Mouse (Mus musculus) neural tube, embryonic 12.5 days (tissue): ENCODE results near the gene Pdpr. TPM values are rescaled to one million over a fixed set of nuclear protein-coding genes. Genes with fewer than 3 reads are reported as not detected.
"Not testable (repeated sequence)": the region's sequence is repeated elsewhere in the genome, so short reads cannot be mapped to it uniquely, and the experiment has no call there.

ENCODE experiments used
- ATAC-seq: fragments of 200-750 bp; cut with Nextera tagmentation; 2 replicates; pipeline ENCODE4 v1.8.0; 2017; ENCODE audit warnings: low read depth, mild to moderate bottlenecking, moderate TSS enrichment, moderate library complexity; ENCODE audit not compliant: low FRiP score
- H3K27ac ChIP-seq: fragments of 300-500 bp; sonication (generic); 2 replicates; pipeline ENCODE4 v1.5.1; 2016
- H3K27me3 ChIP-seq: fragments of 300-500 bp; sonication (generic); replicated peaks from 2 replicates; pipeline ENCODE4 v1.6.1; 2016; ENCODE audit warnings: mild to moderate bottlenecking
- H3K36me3 ChIP-seq: fragments of 300-500 bp; sonication (generic); 2 replicates; pipeline ENCODE4 v1.6.1; 2016; ENCODE audit warnings: mild to moderate bottlenecking
- H3K4me1 ChIP-seq: fragments of 300-500 bp; sonication (generic); 2 replicates; pipeline ENCODE4 v1.6.1; 2016
- H3K4me2 ChIP-seq: fragments of 300-500 bp; sonication (generic); replicated peaks from 2 replicates; pipeline ENCODE4 v1.6.1; 2016; ENCODE audit warnings: mild to moderate bottlenecking
- H3K4me3 ChIP-seq: fragments of 300-500 bp; sonication (generic); 2 replicates; pipeline ENCODE4 v1.5.1; 2016
- H3K9ac ChIP-seq: fragments of 300-500 bp; sonication (generic); 2 replicates; pipeline ENCODE4 v1.6.1; 2016; ENCODE audit warnings: mild to moderate bottlenecking
- H3K9me3 ChIP-seq: fragments of 300-500 bp; sonication (generic); 2 replicates; pipeline ENCODE4 v1.6.1; 2016; ENCODE audit warnings: mild to moderate bottlenecking
- WGBS: fragments of 180-500 bp; shearing (Covaris S2); methylation state at CpG from one replicate; pipeline ENCODE4 v1.1.7; 2016; 5-methylcytosine and 5-hydroxymethylcytosine counted together
- polyA plus RNA-seq: library from polyadenylated mRNA; unstranded; fragments of >200 nt; fragmentation: Nextera tagmentation; extraction: Ambion mirVana; gene quantifications from 2 replicates; pipeline ENCODE4 v1.2.1, GENCODE M21; 2016

Pdpr gene
- polyA plus RNA-seq, 1 experiment from 2014 or later = 11.9 TPM

GRCm38 (mm10) chr8:111094719-111095302, 381 bp downstream of the Pdpr start:
- H3K27me3 ChIP-seq, H3K4me1 ChIP-seq, H3K27ac ChIP-seq, H3K9me3 ChIP-seq, H3K36me3 ChIP-seq: not testable (repeated sequence)
- Histone ChIP-seq H3K9ac (peak overlapping the region; percentile 70), H3K4me2 (peak overlapping the region; percentile 83), H3K4me3 (peak overlapping the region; percentile 63)
- WGBS = under 1% methylated on average over 52 of the region's 69 CpGs
- peak; percentile 93 for ATAC-seq

GRCm38 (mm10) chr8:111114891-111115290, 20.5 kb downstream of the Pdpr start:
- no peaks in the 10 kb centered on the region for H3K4me1 ChIP-seq
- H3K4me2 ChIP-seq = no peak overlapping the region
- H3K9me3 ChIP-seq = no peaks in the 10 kb centered on the region
- H3K27me3 ChIP-seq = no peaks in the 10 kb centered on the region
- WGBS = 94% methylated on average over 5 of the region's 5 CpGs
- no peak overlapping the region for H3K4me3 ChIP-seq
- H3K9ac ChIP-seq = no peak overlapping the region
- H3K36me3 ChIP-seq = peaks cover 59% of the 10 kb centered on the region
- H3K27ac ChIP-seq = no peak overlapping the region
- ATAC-seq = no peak

DNA sequence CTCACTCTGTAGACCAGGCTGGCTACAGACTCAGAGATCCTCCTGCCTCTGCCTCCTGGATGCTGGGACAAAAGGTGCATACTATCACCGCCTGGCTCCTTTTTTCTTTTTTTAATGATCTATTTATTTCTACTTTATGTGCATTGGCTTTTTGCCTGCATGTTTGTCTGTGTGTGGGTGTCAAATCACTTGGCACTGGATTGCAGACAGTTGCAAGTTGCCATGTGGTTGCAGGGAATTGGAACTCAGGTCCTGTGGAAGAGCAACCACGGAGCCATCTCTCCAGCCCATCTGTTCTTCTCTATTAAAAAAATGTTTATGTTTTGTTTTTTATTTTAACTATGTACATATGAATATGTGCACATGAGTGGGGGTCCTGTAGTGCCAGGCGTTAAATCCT, 25.1 kb downstream of the Pdpr start:
- peaks cover 82% of the 10 kb centered on the region for H3K36me3 ChIP-seq

GRCm38 (mm10) chr8:111130756-111131155, 36.3 kb downstream of the Pdpr start:
- no peak overlapping the region for H3K9ac ChIP-seq
- H3K4me3 ChIP-seq = no peak overlapping the region
- peaks cover 59% of the 10 kb centered on the region for H3K36me3 ChIP-seq
- ATAC-seq = no peak
- H3K27ac ChIP-seq = no peak overlapping the region
- H3K27me3 ChIP-seq = no peaks in the 10 kb centered on the region
- H3K9me3 ChIP-seq = no peaks in the 10 kb centered on the region
- WGBS = 90% methylated on average over 2 of the region's 2 CpGs
- H3K4me2 ChIP-seq = no peak overlapping the region
- no peaks in the 10 kb centered on the region for H3K4me1 ChIP-seq

More for the DNA sequence above, 25.1 kb downstream of the Pdpr start:
- ATAC-seq = no peak
- Histone ChIP-seq H3K4me3 (no peak overlapping the region), H3K27ac (no peak overlapping the region), H3K27me3 (no peaks in the 10 kb centered on the region), H3K4me1 (no peaks in the 10 kb centered on the region), H3K9me3 (no peaks in the 10 kb centered on the region), H3K4me2 (no peak overlapping the region), H3K9ac (no peak overlapping the region)
- WGBS = 96% methylated on average over 3 of the region's 3 CpGs

- no peak overlapping the region for H3K27ac ChIP-seq
- H3K36me3 ChIP-seq = peaks cover 10% of the 10 kb centered on the region
- H3K4me2 ChIP-seq = no peak overlapping the region
- no peak overlapping the region for H3K9ac ChIP-seq
- peaks cover 10% of the 10 kb centered on the region; the same call in 1 of the 2 replicates for H3K4me1 ChIP-seq
- ATAC-seq = no peak
- H3K4me3 ChIP-seq = no peak overlapping the region
- no peaks in the 10 kb centered on the region for H3K27me3 ChIP-seq
- H3K9me3 ChIP-seq = no peaks in the 10 kb centered on the region
Observed at GRCm38 (mm10) chr8:111142521-111142920, 48.1 kb downstream of the Pdpr start.

DNA sequence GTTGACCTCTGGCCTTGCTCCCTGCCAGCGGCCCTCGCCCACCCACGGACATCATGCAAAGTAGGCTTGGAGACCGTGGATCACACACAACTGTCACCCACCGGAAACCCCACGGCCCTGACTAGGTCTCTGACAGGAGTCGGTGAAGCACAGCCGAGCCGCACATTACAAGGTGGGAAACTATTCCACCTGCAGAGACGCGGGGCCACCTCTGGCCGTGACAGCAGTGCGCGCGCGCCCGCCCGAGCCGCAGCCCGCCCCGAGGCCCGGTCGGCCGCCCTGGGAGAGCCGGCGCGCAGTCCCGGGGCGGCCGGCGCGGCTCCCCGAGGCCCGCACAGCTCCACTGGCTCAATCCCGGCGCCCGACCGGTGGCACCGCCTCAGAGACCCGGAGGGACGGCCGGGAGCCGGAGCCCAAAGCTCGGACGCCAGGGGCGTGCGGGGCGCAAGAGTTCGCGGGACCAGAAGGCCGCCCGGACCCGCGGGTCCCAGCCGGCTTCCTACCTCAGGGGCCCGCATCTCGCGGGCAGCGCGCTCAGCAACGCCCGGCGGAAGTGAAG, 50.5 kb downstream of the Pdpr start:
- Histone ChIP-seq H3K4me3 (peak overlapping the region; percentile 65), H3K9ac (peak overlapping the region; percentile 65), H3K4me1 (peaks cover 10% of the 10 kb centered on the region; the same call in 1 of the 2 replicates), H3K4me2 (peak overlapping the region; percentile 85)
- under 1% methylated on average over 63 of the region's 63 CpGs for WGBS
- not testable (repeated sequence) for H3K27me3 ChIP-seq, H3K27ac ChIP-seq, H3K9me3 ChIP-seq, H3K36me3 ChIP-seq
- ATAC-seq = peak; percentile 81

DNA sequence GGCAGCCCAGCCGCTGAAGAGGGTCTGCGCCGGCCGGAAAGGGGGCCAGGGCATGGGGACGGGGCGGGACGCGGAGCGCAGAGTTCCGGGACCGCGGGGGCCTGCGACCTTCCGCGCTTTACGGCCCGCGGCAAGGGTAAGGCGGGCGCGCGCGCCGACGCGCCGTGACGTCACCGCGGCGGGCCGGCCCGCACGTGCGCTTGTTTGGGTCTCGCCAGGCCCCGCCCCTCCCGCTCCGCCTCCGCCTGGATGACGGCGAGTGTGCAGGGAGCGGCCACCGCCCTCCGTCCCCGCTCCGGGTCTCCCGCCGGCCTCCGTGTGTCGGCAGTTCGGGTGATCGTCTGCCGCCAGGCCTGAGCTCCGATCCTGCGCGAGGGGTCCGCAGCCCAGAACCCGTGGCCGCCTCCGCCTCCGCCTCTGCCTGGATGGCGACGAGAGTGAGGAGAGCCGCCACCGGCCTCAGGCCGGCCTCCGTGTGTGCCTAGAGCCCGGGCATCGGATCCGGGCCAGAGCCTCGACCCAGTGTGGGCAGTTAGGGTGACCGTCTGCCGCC, 51.1 kb downstream of the Pdpr start:
- Histone ChIP-seq H3K4me2 (peak overlapping the region; percentile 85), H3K4me1 (peaks cover 10% of the 10 kb centered on the region; the same call in 1 of the 2 replicates), H3K4me3 (peak overlapping the region; percentile 65), H3K9ac (peak overlapping the region; percentile 65)
- under 1% methylated on average over 72 of the region's 74 CpGs for whole genome bisulfite sequencing
- H3K9me3 ChIP-seq, H3K27ac ChIP-seq, H3K27me3 ChIP-seq, H3K36me3 ChIP-seq: not testable (repeated sequence)
- ATAC-seq = peak; percentile 93

- no peak overlapping the region for H3K4me3 ChIP-seq
- no peaks in the 10 kb centered on the region for H3K9me3 ChIP-seq
- H3K4me2 ChIP-seq = no peak overlapping the region
- no peak overlapping the region for H3K9ac ChIP-seq
- no peak for ATAC-seq
- no peak overlapping the region for H3K27ac ChIP-seq
- peaks cover 79% of the 10 kb centered on the region for H3K36me3 ChIP-seq
- WGBS = 93% methylated on average over 8 of the region's 8 CpGs
- no peaks in the 10 kb centered on the region for H3K4me1 ChIP-seq
- no peaks in the 10 kb centered on the region for H3K27me3 ChIP-seq
Observed at GRCm38 (mm10) chr8:111155721-111156436, 61.4 kb downstream of the Pdpr start.

DNA sequence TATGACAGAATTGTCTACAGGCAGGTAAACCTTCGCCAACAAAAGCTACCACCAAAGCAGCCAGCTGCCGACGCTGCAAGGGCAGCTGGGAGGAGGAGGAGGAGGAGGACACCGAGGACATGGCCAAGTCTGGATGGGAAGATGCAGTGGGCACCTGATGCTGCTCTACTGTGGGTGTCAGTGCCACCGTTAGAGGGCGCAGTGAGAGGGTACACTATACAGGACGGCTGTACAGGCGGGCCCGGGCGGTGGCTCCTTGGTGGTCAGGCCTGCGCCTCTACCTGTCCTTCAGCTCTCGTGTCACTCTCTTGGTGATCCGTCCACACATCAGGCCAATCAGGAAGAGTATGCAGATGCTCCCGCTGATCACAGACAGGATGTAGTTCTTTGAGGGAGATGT, 63.2 kb downstream of the Pdpr start:
- WGBS = 52% methylated on average over 14 of the region's 14 CpGs
- H3K27ac ChIP-seq = no peak overlapping the region
- no peaks in the 10 kb centered on the region for H3K4me1 ChIP-seq
- no peak overlapping the region for H3K4me3 ChIP-seq
- peaks cover 90% of the 10 kb centered on the region for H3K36me3 ChIP-seq
- H3K9ac ChIP-seq = no peak overlapping the region
- no peak overlapping the region for H3K4me2 ChIP-seq
- H3K27me3 ChIP-seq = no peaks in the 10 kb centered on the region
- H3K9me3 ChIP-seq = no peaks in the 10 kb centered on the region
- ATAC-seq = no peak

- Histone ChIP-seq H3K9me3 (no peaks in the 10 kb centered on the region), H3K27ac (no peak overlapping the region), H3K4me3 (no peak overlapping the region), H3K9ac (no peak overlapping the region), H3K27me3 (no peaks in the 10 kb centered on the region), H3K4me2 (no peak overlapping the region), H3K4me1 (no peaks in the 10 kb centered on the region), H3K36me3 (peaks cover 84% of the 10 kb centered on the region)
- 79% methylated on average over 5 of the region's 5 CpGs for WGBS
- ATAC-seq = no peak
Observed at GRCm38 (mm10) chr8:111171661-111172060, 77.2 kb downstream of the Pdpr start.

DNA sequence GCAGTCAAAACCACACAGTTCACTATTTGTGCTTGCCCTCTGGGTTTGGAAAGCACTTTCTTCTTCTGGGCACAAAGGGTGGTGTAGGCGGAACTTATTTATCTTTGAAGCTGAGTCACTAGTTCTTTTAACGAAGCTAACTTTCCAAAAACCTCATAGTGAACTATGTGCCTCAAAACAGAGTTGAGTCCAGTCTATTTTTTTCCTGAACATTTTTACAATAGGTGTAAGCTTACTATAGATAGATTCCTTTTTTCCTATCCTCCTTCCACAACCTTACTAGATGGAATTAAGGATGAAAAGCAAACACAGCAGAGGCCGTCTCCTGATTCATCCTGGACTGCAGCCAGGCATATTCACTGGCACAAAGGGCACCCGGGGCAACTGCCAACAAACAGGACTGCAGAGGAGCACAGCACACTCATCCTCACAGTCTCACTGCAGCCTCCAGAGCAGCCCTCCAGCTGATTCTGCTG, 91.1 kb downstream of the Pdpr start:
- peaks cover 43% of the 10 kb centered on the region for H3K36me3 ChIP-seq
- WGBS = 76% methylated on average over 4 of the region's 4 CpGs

More for the DNA sequence above, 91.1 kb downstream of the Pdpr start:
- H3K27ac ChIP-seq = no peak overlapping the region
- H3K9me3 ChIP-seq = no peaks in the 10 kb centered on the region
- H3K9ac ChIP-seq = no peak overlapping the region
- H3K4me3 ChIP-seq = no peak overlapping the region
- no peaks in the 10 kb centered on the region for H3K27me3 ChIP-seq
- ATAC-seq = no peak
- H3K4me2 ChIP-seq = no peak overlapping the region
- H3K4me1 ChIP-seq = no peaks in the 10 kb centered on the region
